Mouse (Mus musculus) retina, postnatal 1 day (tissue): ENCODE data around the gene Zfp597.

Experiments
- DNase-seq: peaks from one replicate; pipeline ENCODE4 v3.0.0-alpha.2; 2012

Gene Zfp597

GRCm38 (mm10) chr16:3884201-3885064 lies at the start of gene Zfp597, which contains the start of gene Gm20695:
Zfp597 (minus strand) TSS chr16:3884561.
Gm20695 (plus strand) TSS chr16:3884648.
- peak; percentile 97 for DNase-seq

GRCm38 (mm10) chr16:3934091-3934490 lies 49.7 kb upstream of the Zfp597 start:
- no peak for DNase-seq

DNA sequence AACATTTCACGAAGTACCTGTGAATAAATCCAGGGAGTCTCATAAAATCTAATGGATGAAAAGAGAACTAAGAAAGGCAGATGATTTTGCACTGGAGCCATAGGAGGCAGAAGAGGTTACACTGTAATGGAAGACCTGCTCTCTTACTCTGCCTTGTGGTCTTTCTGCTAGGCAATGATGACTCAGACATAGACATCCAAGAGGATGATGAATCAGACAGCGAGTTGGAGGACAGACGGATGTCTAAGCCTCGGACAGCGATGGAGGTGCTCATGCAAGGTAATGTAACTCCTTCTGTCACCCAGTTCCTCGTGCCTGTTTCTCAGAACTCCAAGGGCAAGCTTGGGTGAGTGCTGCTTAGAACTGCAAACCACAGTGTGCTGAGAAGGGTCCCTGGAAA lies 49.2 kb upstream of the Zfp597 start:
- DNase-seq, result no peak

- no peak for DNase-seq
These were observed 44.8 kb upstream of the Zfp597 start for GRCm38 (mm10) chr16:3929151-3929550.

DNA sequence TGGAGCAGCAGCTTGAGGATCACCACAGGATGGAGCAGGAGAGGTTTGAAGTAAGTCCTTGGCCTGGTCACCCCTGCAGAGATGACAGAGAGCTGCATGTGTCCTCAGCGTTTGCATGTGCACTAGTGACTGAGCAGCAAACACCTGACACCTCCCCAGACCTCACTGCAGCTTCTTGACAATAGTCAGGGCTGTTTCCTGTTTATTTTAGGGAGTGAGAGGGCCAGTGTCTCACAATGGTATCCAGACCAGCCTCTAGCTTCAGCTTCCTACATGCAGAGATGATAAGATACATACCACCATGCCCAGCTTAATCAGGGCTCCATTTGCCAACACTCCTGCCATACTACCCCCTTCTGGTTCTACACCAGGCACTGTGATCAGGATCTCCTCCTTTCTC lies 44.2 kb upstream of the Zfp597 start:
- no peak for DNase-seq

GRCm38 (mm10) chr16:3923966-3924365 lies 39.6 kb upstream of the Zfp597 start:
- no peak for DNase-seq

GRCm38 (mm10) chr16:3923515-3923914 lies 39.2 kb upstream of the Zfp597 start:
- DNase-seq, result no peak

DNA sequence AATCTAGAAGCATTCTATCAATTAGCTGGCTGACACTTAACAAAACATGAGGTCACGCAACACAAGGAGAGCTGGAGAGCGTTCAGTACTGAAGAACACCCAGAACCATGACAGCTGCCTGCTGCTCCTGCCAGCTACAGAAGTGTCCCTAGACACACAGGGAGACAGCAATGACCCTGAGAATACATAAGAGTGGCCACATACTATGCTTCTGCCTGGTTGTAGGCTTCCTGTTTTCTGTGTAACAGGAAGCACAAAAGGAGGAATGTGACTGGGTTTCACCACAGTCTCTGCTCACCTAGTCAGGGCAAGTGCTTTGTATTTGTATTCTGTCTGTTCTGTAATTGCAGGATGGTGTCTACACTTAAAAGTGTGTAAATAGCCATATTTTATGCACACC lies 36.4 kb upstream of the Zfp597 start:
- no peak for DNase-seq

GRCm38 (mm10) chr16:3909118-3909517 lies 24.8 kb upstream of the Zfp597 start:
- no peak for DNase-seq

- peak; percentile 97 for DNase-seq
These were observed 24.3 kb upstream of the Zfp597 start, which contains the start of the genes 1700037C18Rik and Cluap1 for GRCm38 (mm10) chr16:3908537-3909111. 1700037C18Rik (minus strand) TSS chr16:3908689. Cluap1 (plus strand) TSS chr16:3908801.

- DNase-seq, result peak; percentile 5
These were observed 23.1 kb upstream of the Zfp597 start for GRCm38 (mm10) chr16:3907471-3907870.

DNA sequence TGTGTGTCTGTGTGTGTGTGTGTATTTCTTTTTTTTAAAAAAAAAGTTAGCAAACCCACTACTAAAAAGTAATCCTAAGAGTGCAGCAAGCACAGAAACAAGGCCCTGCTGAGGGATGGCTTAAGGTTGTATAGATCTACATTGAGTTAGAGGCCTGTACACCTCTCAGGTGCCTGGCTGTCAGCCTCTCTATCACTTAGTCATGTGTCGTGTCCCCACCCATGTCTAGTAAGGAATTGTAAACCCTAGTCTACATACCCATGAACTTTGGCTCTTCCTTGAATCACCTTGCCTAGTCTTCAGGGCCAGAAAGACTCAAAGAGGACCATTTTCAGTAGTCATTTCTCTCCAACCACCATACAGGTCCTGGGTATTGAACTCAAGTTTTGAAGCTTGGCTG lies 12.2 kb upstream of the Zfp597 start:
- DNase-seq, result no peak

GRCm38 (mm10) chr16:3896046-3896445 lies 11.7 kb upstream of the Zfp597 start:
- no peak for DNase-seq

DNA sequence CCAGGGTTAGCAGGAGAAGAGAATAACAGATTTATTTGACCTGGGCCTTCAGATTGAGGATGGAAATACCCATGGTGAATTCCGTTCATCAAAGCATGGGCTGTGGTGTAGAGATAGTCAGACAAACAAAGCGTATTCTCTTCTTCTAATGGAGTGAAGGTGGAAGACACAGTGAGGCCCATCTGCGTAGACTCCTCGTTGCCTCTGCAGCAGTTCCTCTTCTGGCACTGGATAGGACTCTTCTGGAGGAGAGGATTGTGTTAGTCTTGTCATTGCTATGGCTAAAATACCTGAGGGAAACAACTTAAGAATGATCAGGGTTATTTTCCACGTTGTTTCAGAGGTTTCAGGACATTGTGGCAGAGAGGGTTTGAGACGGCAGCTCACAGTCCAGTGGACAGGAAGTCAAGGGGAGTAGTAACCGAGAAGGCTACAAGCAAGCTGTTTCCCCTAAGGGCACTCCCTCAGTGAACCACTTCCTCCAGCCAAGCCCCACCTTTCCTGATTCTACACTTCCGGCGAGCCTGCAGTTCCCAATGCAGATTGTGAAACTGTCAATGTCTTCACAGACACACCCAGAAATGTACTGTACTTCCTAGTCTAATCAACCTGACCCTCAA lies 10.9 kb upstream of the Zfp597 start:
- DNase-seq, result no peak

DNA sequence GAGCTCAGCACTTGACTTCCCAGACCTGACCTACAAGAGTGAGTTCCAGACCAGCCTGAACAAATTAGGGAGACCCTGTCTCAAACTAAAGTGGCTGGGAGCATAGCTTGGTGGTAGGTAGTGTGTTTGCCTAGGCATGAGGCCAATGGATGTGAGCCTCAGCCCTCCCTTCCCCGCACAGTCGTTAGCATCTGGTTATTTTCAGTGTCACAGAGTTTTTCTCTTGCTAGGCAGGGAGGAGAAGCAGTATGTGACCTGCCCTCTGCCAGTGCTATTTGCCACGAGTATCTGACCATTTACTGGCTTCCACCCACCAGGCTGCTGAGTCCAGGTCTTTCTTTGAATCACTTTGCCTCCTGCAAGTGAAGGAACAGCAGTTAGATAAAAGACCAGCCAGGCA lies 9.4 kb upstream of the Zfp597 start:
- no peak for DNase-seq

DNA sequence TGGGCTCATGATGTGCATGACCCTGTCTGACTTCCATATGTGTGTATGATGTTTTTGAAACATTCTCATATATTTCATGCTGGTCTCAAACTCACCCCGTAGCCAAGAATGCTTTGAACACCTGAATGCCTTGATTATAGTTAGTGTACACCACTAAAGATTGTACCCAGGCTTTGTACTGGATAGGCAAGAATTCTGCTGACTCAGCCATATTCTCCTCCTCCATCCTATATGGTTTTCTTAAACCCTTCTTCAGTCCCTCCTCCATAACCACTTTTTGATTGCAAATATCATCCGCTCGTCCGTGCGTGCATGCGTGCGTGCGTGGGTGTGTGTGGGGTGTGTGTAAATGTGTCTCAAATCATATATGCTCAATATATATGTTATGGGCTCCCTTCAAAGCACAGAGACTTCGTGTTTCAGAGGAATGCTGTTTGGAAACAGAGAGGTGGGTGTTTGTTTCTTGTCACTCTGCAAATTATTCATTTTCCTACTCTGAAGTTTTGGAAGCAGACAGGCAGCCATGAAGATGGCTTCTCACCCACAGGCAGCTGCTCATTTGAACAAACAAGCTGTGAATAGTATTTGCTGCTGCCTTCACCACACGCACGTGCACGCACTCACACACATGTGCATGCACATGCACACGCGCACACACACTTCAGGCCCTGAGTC lies 7.4 kb upstream of the Zfp597 start:
- DNase-seq, result no peak

DNA sequence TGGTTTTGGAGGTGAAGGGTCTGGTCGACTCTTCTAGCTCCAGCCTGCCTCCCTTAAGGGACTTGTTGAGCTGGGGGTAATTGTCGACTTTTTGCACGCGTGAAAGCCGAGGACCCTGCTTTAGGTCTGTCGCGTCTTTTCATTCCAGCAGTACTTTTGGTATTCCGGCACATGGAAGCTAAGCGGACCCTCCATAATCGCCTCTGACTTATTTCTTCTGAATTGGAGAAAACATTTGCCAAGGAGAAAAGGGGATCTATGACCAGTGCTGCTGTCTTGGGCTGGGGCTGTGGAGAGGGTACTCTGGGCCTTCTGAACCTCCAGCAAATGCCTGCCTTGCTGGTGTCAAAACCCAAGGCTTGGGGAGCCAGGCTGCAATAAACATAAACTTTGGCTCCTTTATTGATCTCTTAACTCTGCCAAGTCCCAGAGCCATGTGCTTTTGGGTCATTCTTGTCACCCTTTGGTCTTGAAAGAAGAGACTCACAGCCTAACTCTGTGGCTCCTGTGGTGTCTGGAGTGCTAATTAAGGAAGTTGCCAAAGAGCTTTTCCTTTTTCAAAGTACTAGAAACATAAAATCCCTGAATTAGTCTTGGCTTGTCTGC lies 807 bp upstream of the Zfp597 start:
- no peak for DNase-seq

DNA sequence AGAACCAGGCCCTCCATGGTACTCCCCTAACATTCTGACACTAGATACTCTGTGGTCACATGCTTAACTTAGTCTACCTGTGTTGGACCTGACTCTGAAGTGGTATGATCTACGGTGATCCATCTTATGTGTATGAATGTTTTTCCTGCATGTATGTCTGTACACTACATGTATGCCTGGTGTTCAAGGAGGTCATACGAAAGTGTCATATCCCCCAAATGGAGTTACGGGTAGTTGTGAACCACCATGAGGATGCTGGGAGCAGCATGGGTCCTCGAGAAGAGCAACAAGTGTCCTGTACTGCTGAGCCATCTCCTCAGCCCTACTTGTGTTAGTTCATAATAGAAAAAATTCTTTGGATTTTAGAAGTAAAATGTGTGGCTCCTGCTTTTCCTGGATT lies 8.0 kb downstream of the Zfp597 start:
- DNase-seq, result no peak

GRCm38 (mm10) chr16:3872216-3873047 lies 11.9 kb downstream of the Zfp597 start, which contains the start of gene Naa60:
Naa60 (plus strand) TSS chr16:3872375.
- DNase-seq, result peak; percentile 97

GRCm38 (mm10) chr16:3871815-3872214 lies 12.5 kb downstream of the Zfp597 start:
- no peak for DNase-seq

GRCm38 (mm10) chr16:3859254-3859653 lies 25.1 kb downstream of the Zfp597 start:
- DNase-seq, result no peak

- DNase-seq, result no peak
These were observed 28.6 kb downstream of the Zfp597 start for GRCm38 (mm10) chr16:3855776-3856175.
